Mouse (Mus musculus) thymus, adult 2 months (tissue): ENCODE measurements around the gene Kif7.

Experiments
- CTCF ChIP-seq: fragments of 200-500 bp; IDR thresholded peaks from 2 replicates; pipeline ENCODE4 v1.5.1; 2012; ENCODE audit warnings: mild to moderate bottlenecking, control low read depth, low read length, moderate library complexity, borderline replicate concordance; ENCODE audit not compliant: control insufficient read depth, poor library complexity, insufficient read depth; ENCODE audit errors: extremely low read depth
- POLR2A ChIP-seq: fragments of 200-500 bp; IDR thresholded peaks from 2 replicates; pipeline ENCODE4 v1.6.1; 2012; ENCODE audit warnings: mild to moderate bottlenecking, low read length, control low read depth, moderate library complexity; ENCODE audit not compliant: control insufficient read depth, poor library complexity, insufficient read depth; ENCODE audit errors: extremely low read depth

DNA sequence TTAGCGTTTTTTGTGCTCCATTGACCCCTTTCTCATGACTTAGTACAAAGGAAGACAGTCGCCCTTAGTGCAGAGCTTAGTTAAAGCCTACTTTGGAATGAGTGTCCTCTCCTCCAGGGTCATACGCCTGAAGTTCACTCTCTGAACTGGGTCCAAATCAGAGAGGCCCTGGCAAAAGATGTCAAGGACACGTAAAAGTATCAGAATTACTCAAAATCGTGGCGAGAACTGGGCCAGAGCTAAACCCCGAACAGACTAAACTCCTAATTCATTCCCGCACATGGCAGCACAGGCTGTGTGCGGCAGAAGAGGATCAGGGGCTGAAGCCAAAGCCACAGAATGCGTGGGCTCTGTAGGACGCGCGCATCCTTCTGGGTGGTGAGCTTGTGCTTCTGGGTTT lies 15.9 kb upstream of the Kif7 start:
- TF ChIP-seq CTCF (no peak), POLR2A (no peak)
